Mouse (Mus musculus) myocyte (in vitro differentiated cells): ENCODE measurements around the gene Olfr1121. TPM values are rescaled to one million over a fixed set of nuclear protein-coding genes. Genes with fewer than 3 reads are reported as not detected.
"Not testable (repeated sequence)": the region's sequence is repeated elsewhere in the genome, so short reads cannot be mapped to it uniquely, and the experiment has no call there.

Experiments used
- H3K27me3 ChIP-seq: one replicate; pipeline ENCODE4 v1.6.1; 2011; ENCODE audit not compliant: control insufficient read depth, insufficient read depth, insufficient read length
- H3K36me3 ChIP-seq: one replicate; pipeline ENCODE4 v1.6.1; 2011; ENCODE audit not compliant: control insufficient read depth, insufficient read depth
- H3K4me2 ChIP-seq: one replicate; pipeline ENCODE4 v1.6.1; 2011; ENCODE audit warnings: low read depth, control low read depth
- H3K4me3 ChIP-seq: one replicate; pipeline ENCODE4 v1.5.1; 2011; ENCODE audit warnings: mild to moderate bottlenecking, control low read depth, moderate library complexity
- H3K79me2 ChIP-seq: one replicate; pipeline ENCODE4 v1.6.1; 2011; ENCODE audit not compliant: control insufficient read depth, insufficient read depth
- H3ac ChIP-seq: one replicate; pipeline ENCODE4 v1.6.1; 2011; ENCODE audit not compliant: control insufficient read depth, insufficient read length
- CEBPB ChIP-seq: IDR thresholded peaks from 2 replicates; pipeline ENCODE4 v1.6.1; 2011; ENCODE audit warnings: mild to moderate bottlenecking, moderate library complexity; ENCODE audit not compliant: poor library complexity, insufficient read depth, severe bottlenecking
- E2F4 ChIP-seq: IDR thresholded peaks from one replicate; pipeline ENCODE4 v1.6.1; 2011; ENCODE audit warnings: mild to moderate bottlenecking, control low read depth, moderate library complexity; ENCODE audit not compliant: insufficient read depth
- MAX ChIP-seq: IDR thresholded peaks from one replicate; pipeline ENCODE4 v1.6.1; 2011; ENCODE audit warnings: low read depth, mild to moderate bottlenecking, control low read depth
- MYOD1 ChIP-seq, 3 experiments: IDR thresholded peaks; one replicate each; pipeline ENCODE4 v1.6.1; 2011; ENCODE audit warnings: control low read depth in 2 of 3, low read depth in 2 of 3, mild to moderate bottlenecking in 2 of 3, moderate library complexity in 1 of 3; ENCODE audit not compliant: insufficient read length in 2 of 3, control insufficient read depth in 1 of 3
- MYOG ChIP-seq, 3 experiments: IDR thresholded peaks; one replicate each; pipeline ENCODE4 v1.6.1; 2011; ENCODE audit warnings: control low read depth in 2 of 3, low read depth in 2 of 3, mild to moderate bottlenecking in 2 of 3; ENCODE audit not compliant: insufficient read length in 2 of 3, control insufficient read depth in 1 of 3, insufficient read depth in 1 of 3
- POLR2A ChIP-seq: IDR thresholded peaks from one replicate; pipeline ENCODE4 v1.6.1; 2011; ENCODE audit warnings: low read depth, mild to moderate bottlenecking, control low read depth, moderate library complexity; ENCODE audit not compliant: insufficient read length
- POLR2AphosphoS2 ChIP-seq: IDR thresholded peaks from one replicate; pipeline ENCODE4 v1.6.1; 2011; ENCODE audit warnings: low read depth, control low read depth; ENCODE audit not compliant: insufficient read length
- REST ChIP-seq: IDR thresholded peaks from one replicate; pipeline ENCODE4 v1.6.1; 2011; ENCODE audit warnings: mild to moderate bottlenecking, control low read depth, moderate library complexity; ENCODE audit not compliant: insufficient read depth, insufficient read length
- SRF ChIP-seq: IDR thresholded peaks from one replicate; pipeline ENCODE4 v1.6.1; 2011; ENCODE audit warnings: low read depth; ENCODE audit not compliant: control insufficient read depth, insufficient read length
- TCF12 ChIP-seq: IDR thresholded peaks from one replicate; pipeline ENCODE4 v1.6.1; 2011; ENCODE audit warnings: mild to moderate bottlenecking, control low read depth; ENCODE audit not compliant: poor library complexity, insufficient read depth, severe bottlenecking
- TCF3 ChIP-seq: IDR thresholded peaks from one replicate; pipeline ENCODE4 v1.6.1; 2011; ENCODE audit warnings: low read depth, control low read depth; ENCODE audit not compliant: insufficient read length
- USF1 ChIP-seq: IDR thresholded peaks from one replicate; pipeline ENCODE4 v1.6.1; 2011; ENCODE audit warnings: low read depth, mild to moderate bottlenecking, control low read depth, moderate library complexity
- polyA plus RNA-seq: library from polyadenylated mRNA; unstranded; fragments of >200 nt; fragmentation: generic; extraction: Trizol; gene quantifications from one replicate; pipeline ENCODE4 v1.2.1, GENCODE M21; 2012; ENCODE audit warnings: missing spikeins

Gene Olfr1121
- polyA plus RNA-seq, 1 experiment, result not detected

- H3K27me3 ChIP-seq, result no peaks in the 10 kb centered on the region
- no peak for TF ChIP-seq MYOD1 (IDR thresholded peaks at IDR 0.05; ENCODE audit: control insufficient read depth in 1 of 3, insufficient read length in 2 of 3, low read depth in 2 of 3)
- TF ChIP-seq POLR2A, result no peak
- TF ChIP-seq POLR2AphosphoS2, result no peak
- no peak for TF ChIP-seq TCF3
- no peak for TF ChIP-seq CEBPB
- TF ChIP-seq USF1, result no peak
- TF ChIP-seq E2F4, result no peak
- TF ChIP-seq REST, result no peak
- TF ChIP-seq MAX, result no peak
- H3K79me2 ChIP-seq, result no peaks in the 10 kb centered on the region
- H3K36me3 ChIP-seq, result no peaks in the 10 kb centered on the region
- H3ac ChIP-seq, result no peak within 1 kb of the TSS
- H3K4me2 ChIP-seq, result no peak within 1 kb of the TSS
- H3K4me3 ChIP-seq, result no peak within 1 kb of the TSS
Observed at GRCm38 (mm10) chr2:87385549-87385948, 15.9 kb downstream of the Olfr1121 start, which contains the start of gene Olfr1122. TSS of gene Olfr1122 (plus strand) at chr2:87385849.

- not testable (repeated sequence) for H3K4me2 ChIP-seq, H3K4me3 ChIP-seq, H3K36me3 ChIP-seq, H3ac ChIP-seq, H3K79me2 ChIP-seq, H3K27me3 ChIP-seq
Observed at GRCm38 (mm10) chr2:87393605-87394004, 23.9 kb downstream of the Olfr1121 start.

- not testable (repeated sequence) for H3K4me2 ChIP-seq, H3ac ChIP-seq, H3K36me3 ChIP-seq, H3K27me3 ChIP-seq, H3K79me2 ChIP-seq, H3K4me3 ChIP-seq
Observed at GRCm38 (mm10) chr2:87394686-87395085, 25.0 kb downstream of the Olfr1121 start.

- no peak within 1 kb of the TSS for H3K4me2 ChIP-seq
- H3K36me3 ChIP-seq, result no peaks in the 10 kb centered on the region
- no peaks in the 10 kb centered on the region for H3K27me3 ChIP-seq
- TF ChIP-seq SRF, result no peak
- TF ChIP-seq TCF12, result no peak
- TF ChIP-seq REST, result no peak
- TF ChIP-seq POLR2A, result no peak
- TF ChIP-seq E2F4, result no peak
- no peak for TF ChIP-seq MYOG (IDR thresholded peaks at IDR 0.05; ENCODE audit: control insufficient read depth in 1 of 3, insufficient read depth in 1 of 3, insufficient read length in 2 of 3, low read depth in 2 of 3)
- TF ChIP-seq MYOD1 (IDR thresholded peaks at IDR 0.05; ENCODE audit: control insufficient read depth in 1 of 3, insufficient read length in 2 of 3, low read depth in 2 of 3), result no peak
- no peak for TF ChIP-seq MAX
- TF ChIP-seq POLR2AphosphoS2, result no peak
- TF ChIP-seq USF1, result no peak
- no peak for TF ChIP-seq CEBPB
- TF ChIP-seq TCF3, result no peak
- H3K4me3 ChIP-seq, result no peak within 1 kb of the TSS
- no peaks in the 10 kb centered on the region for H3K79me2 ChIP-seq
- H3ac ChIP-seq, result no peak within 1 kb of the TSS
Observed at GRCm38 (mm10) chr2:87416335-87416734, 46.6 kb downstream of the Olfr1121 start, which contains the start of gene Olfr1123. TSS of gene Olfr1123 (plus strand) at chr2:87416635.

Other genes with a start within 250 kb of the Olfr1121 start
- not detected for gene Olfr1110, start 229.6 kb upstream of the Olfr1121 start, polyA plus RNA-seq
- not detected for gene Olfr1111, start 217.3 kb upstream of the Olfr1121 start, polyA plus RNA-seq
- not detected for gene Olfr1112, start 182.1 kb upstream of the Olfr1121 start, polyA plus RNA-seq
- gene Olfr1113, start 160.9 kb upstream of the Olfr1121 start, polyA plus RNA-seq, result not detected
- gene Olfr1115, start 121.9 kb upstream of the Olfr1121 start, polyA plus RNA-seq, result not detected
- not detected for gene Olfr1116, start 102.4 kb upstream of the Olfr1121 start, polyA plus RNA-seq
- gene Olfr1118, start 62.3 kb upstream of the Olfr1121 start, polyA plus RNA-seq, result not detected
- not detected for gene Olfr1120, start 15.1 kb upstream of the Olfr1121 start, polyA plus RNA-seq
- not detected for gene Olfr1122, start 16.0 kb downstream of the Olfr1121 start, polyA plus RNA-seq
- gene Olfr1123, start 46.7 kb downstream of the Olfr1121 start, polyA plus RNA-seq, result not detected
- gene Olfr1124, start 60.4 kb downstream of the Olfr1121 start, polyA plus RNA-seq, result not detected
- not detected for gene Olfr1126, start 84.1 kb downstream of the Olfr1121 start, polyA plus RNA-seq
- not detected for gene Pramel7, start 127.2 kb downstream of the Olfr1121 start, polyA plus RNA-seq
- gene Pramel6, start 136.7 kb downstream of the Olfr1121 start, polyA plus RNA-seq, result not detected
- gene Olfr153, start 161.9 kb downstream of the Olfr1121 start, polyA plus RNA-seq, result not detected
- gene Olfr1128, start 175.6 kb downstream of the Olfr1121 start, polyA plus RNA-seq, result not detected
- gene Olfr1129, start 204.0 kb downstream of the Olfr1121 start, polyA plus RNA-seq, result not detected
- gene Olfr1130, start 236.3 kb downstream of the Olfr1121 start, polyA plus RNA-seq, result not detected